Mouse (Mus musculus) urinary bladder, postnatal 36 days (tissue): ENCODE results near the gene Midn.

ENCODE experiments used
- DNase-seq, 2 experiments: peaks; one replicate each; pipeline ENCODE4 v3.0.0; 2022; ENCODE audit warnings: low spot score in 2 of 2, mixed read lengths in 1 of 2

Gene Midn

DNA sequence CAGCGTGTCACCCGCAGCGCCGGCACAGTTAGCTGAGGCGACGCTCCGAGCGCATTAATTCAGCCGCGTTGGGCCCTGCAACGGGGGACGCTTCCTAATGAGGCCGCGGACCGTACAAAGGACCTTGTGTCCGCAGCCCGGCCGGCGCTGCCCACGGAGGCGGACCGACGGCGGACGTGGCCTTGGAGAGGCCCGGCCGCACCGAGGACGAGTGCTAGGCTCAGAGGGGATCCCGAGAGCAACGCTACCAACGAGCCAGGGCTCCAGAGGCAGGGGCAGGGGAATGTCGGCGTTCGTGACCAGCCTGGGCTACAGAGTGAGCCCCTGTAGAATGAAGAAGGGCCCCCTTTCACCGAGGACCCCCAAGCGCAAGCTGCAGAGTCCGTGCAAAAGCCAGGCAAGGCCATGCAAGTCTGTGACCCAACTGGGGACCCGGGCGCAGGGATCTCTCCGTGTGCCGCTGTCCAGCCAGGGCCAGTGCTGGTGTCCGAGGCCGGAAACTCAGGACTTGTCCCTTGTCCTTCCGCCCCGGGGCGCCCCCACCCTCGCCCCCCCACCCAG, 42.5 kb downstream of the Midn start:
- DNase-seq = no peak

DNA sequence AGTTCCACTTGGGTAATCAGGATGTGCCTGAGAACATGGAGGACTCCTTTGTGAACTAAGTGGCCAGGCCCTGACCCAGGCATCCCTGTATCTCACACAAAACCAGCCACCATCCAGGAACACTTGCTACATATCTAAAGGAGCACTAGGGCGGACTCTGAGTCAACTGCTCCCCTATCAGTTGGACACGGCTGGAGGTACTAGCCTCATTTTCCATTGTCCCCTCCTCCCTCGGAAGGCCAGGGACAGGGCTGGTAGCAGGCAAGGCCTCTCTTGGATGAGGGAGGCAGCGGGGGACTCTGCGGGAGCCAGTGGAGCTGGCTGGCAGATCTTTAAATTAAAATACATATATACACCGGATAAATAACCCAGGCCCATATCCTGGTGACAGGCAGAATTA, 45.9 kb downstream of the Midn start:
- DNase-seq = no peak

DNA sequence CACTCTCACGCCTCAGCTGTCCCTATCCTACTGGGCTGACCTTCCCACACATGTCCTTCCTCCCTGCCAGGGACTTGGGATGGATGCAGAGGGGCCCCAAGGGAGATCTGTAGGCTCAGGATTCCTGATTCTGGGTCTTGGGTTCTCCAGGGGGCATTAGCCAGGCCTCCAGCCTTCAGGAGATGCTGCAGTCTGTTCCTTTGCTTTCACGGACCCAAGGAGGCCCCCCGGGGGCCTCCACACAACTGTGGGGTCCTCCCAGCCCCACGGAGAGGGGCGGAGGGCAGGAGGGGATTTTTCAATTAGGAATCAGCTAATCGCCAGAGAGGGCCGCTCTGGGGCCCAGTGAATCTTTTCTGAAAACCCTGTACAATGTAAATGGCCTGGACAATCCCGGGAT, 46.4 kb downstream of the Midn start:
- DNase-seq = no peak

DNA sequence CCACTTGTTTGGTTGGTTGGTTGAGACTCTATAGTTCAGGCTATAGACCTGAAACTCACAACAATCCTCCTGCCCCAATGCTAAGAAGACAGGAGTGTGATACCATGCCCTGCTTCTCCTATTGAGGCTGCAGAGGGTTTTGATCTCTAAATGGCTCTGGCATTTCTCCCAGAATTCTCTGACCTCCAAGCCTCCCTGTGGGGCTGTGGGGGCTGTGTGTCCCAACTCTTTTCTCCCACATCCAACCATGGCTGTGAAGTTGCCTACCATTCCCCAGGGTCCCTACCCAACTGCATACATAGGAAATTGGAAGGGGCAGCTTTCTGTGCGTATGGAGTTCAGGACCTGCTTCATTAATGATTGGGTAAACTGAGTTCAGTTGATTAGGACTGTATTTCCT, 48.1 kb downstream of the Midn start:
- no peak for DNase-seq

DNA sequence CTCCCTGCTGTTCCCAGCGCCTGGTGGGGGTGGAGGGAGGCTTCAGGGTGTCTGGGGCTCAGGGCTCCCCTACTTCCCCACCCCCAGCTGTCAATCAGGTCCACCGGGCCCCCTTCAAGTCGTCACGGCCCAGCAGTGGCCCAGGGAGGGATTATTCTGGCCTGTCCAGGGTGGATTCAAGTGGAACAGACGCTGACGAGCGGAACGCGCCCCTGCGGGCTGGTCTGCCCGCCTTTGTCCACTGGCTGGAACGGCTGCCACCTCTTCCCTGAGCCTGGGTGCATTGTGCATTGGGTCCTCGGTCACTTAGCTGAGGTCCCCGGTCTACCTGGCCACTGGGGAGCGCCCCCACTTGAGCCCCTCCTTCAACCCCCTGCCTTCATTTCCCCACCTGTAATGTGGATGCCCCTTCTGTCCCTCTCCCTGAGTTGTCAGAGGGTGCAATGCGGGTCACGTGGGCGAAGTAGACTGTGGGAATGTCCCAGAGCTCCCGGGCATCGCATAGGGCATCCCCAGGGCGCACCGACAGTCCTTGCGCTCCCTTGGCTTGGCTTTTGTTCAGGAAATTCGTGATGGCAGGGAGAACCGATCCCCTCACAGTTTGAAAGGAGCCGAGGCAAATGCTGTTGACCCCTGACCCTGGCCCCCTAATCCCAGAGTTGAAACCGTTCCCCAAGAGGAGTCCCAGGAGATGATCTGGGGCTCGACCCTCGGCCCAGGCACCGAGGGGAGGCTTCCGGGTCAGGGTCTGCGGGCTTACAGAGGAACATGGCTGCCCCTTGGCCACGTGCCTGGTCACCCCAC, 48.9 kb downstream of the Midn start:
- DNase-seq = no peak

GRCm38 (mm10) chr10:80199440-80200008, 51.5 kb downstream of the Midn start:
- peak; percentile 69 to 81 for DNase-seq

GRCm38 (mm10) chr10:80200485-80200884, 52.4 kb downstream of the Midn start:
- DNase-seq = no peak

- no peak for DNase-seq
Observed at GRCm38 (mm10) chr10:80204055-80204454, 56.0 kb downstream of the Midn start.

GRCm38 (mm10) chr10:80207201-80207600, 59.1 kb downstream of the Midn start:
- DNase-seq = no peak

GRCm38 (mm10) chr10:80207676-80208075, 59.6 kb downstream of the Midn start:
- DNase-seq = no peak
